Mouse (Mus musculus) embryonic facial prominence, embryonic 10.5 days (tissue): ENCODE data around the gene 0610009B22Rik. TPM values are rescaled to one million over a fixed set of nuclear protein-coding genes. Genes with fewer than 3 reads are reported as not detected.
"Not testable (repeated sequence)": the region's sequence is repeated elsewhere in the genome, so short reads cannot be mapped to it uniquely, and the experiment has no call there.

ENCODE experiments used
- DNase-seq: peaks from one replicate; pipeline ENCODE4 v3.0.0-alpha.2; 2017; ENCODE audit warnings: low spot score
- H3K27ac ChIP-seq: fragments of 300-500 bp; sonication (generic); replicated peaks from 2 replicates; pipeline ENCODE4 v1.5.1; 2016; ENCODE audit warnings: mild to moderate bottlenecking
- H3K27me3 ChIP-seq: fragments of 300-500 bp; sonication (generic); replicated peaks from 2 replicates; pipeline ENCODE4 v1.6.1; 2016; ENCODE audit warnings: low read depth, mild to moderate bottlenecking; ENCODE audit not compliant: poor library complexity, severe bottlenecking
- H3K36me3 ChIP-seq: fragments of 300-500 bp; sonication (generic); replicated peaks from 2 replicates; pipeline ENCODE4 v1.6.1; 2016; ENCODE audit warnings: mild to moderate bottlenecking, moderate library complexity
- H3K4me1 ChIP-seq: fragments of 300-500 bp; sonication (generic); 2 replicates; pipeline ENCODE4 v1.6.1; 2016
- H3K4me3 ChIP-seq: fragments of 300-500 bp; sonication (generic); 2 replicates; pipeline ENCODE4 v1.5.1; 2016; ENCODE audit warnings: mild to moderate bottlenecking, moderate library complexity
- H3K9me3 ChIP-seq: fragments of 300-500 bp; sonication (generic); 2 replicates; pipeline ENCODE4 v1.6.1; 2016; ENCODE audit warnings: mild to moderate bottlenecking
- WGBS: fragments of 180-500 bp; shearing (Covaris S2); methylation state at CpG from one replicate; pipeline ENCODE4 v1.1.7; 2016; 5-methylcytosine and 5-hydroxymethylcytosine counted together
- polyA plus RNA-seq: library from polyadenylated mRNA; unstranded; fragments of >200 nt; fragmentation: Nextera tagmentation; extraction: Ambion mirVana; gene quantifications from 2 replicates; pipeline ENCODE4 v1.2.1, GENCODE M21; 2016

0610009B22Rik gene
- polyA plus RNA-seq, 1 experiment from 2014 or later, result 84.2 TPM

DNA sequence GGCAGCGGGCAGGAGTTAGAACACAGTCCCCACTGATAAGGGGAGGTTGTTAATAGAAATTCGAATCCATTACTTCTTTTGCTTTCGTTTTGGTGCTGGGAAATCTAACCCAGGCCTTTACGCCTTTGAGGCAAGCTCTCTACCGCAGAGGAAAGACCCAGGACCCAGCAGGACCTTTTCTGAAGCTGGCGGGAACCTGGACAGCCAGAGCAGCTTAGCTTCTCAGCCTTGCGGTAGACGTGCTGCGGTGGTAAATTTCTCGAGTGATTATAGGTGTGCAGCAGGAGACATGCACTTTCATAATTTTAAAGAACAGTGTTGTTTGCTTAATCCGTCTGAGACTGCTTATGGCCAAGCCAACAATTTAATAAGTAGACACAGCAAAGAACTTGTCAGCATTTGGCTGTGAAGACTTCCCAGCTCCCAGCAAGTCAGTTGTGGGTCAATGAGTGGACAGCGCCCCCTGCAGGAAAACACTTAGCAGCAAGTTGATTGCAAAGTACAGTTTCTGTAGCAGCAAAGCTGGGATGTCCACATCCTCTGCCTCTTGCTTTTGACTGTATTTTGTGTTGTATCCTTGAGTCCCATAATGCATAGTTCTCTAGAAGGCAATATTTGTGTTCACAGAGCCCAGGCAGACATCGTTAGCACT, 7.2 kb downstream of the 0610009B22Rik start:
- DNase-seq, result peak; percentile 88
- no peak overlapping the region; the same call in 1 of the 2 replicates for H3K27ac ChIP-seq
- peaks cover 15% of the 10 kb centered on the region for H3K36me3 ChIP-seq
- H3K27me3 ChIP-seq, result no peaks in the 10 kb centered on the region
- no peak overlapping the region for H3K4me3 ChIP-seq
- 36% methylated on average over 13 of the region's 13 CpGs for WGBS
- peaks cover 8% of the 10 kb centered on the region; the same call in 1 of the 2 replicates for H3K4me1 ChIP-seq
- H3K9me3 ChIP-seq, result no peaks in the 10 kb centered on the region

DNA sequence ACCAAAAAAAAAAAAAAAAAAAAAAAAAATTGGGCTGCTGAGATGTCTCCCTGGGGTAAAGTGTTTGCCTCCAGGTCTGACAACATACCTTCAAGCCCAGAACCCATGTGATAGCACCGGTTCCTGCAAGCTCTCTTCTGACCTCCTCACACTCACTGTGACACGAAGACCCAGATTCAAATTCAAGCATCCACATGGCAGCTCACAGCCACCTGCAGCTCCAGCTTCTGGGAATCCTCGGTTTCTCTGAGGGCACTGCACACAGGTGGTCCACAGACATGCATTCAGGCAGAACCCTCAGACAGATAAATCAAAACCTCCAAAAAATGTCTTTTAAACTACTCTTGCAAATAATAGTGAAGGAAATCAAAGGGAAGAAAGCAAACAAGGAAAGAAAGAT, 9.2 kb downstream of the 0610009B22Rik start:
- DNase-seq, result no peak
- 76% methylated on average over 3 of the region's 3 CpGs for WGBS
- Histone ChIP-seq H3K4me3 (no peak overlapping the region), H3K27me3 (no peaks in the 10 kb centered on the region), H3K27ac (no peak overlapping the region), H3K4me1 (peaks cover 8% of the 10 kb centered on the region; the same call in 1 of the 2 replicates), H3K9me3 (no peaks in the 10 kb centered on the region), H3K36me3 (peaks cover under 1% of the 10 kb centered on the region; the same call in 1 of the 2 replicates)

DNA sequence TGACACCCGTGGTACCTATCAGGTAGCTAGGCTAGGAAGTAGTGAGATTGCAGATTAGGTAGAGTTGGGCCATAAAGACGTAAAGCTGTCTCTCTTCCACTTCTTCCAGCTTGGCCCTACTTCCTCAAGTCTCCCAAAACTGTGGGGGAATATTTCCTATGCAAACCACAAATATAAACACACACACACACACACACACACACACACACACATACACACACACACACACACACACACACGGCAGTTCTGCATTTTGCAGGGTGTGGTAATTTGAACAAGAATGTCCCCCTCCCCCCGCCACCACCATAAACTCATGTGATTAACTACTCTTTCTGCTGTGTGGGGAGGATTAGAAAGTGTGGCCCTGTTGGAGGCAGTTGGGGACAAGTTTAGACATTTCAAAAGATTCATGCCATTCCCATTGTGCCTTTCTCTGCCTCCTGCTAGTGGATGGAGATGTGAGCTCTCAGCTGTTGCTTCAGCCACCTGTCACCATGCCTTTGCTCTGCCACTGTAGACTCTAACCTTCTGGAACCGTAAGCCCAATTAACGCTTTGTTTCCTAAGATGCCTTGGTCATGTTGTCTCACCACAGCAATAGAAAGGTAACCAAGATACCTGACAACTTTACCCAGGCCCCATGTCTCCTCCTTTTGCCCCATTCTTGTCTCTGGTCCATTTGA, 10.8 kb downstream of the 0610009B22Rik start:
- no peaks in the 10 kb centered on the region for H3K36me3 ChIP-seq
- no peak overlapping the region for H3K27ac ChIP-seq
- 81% methylated on average over 6 of the region's 6 CpGs for WGBS
- no peaks in the 10 kb centered on the region for H3K27me3 ChIP-seq
- no peak for DNase-seq
- H3K4me1 ChIP-seq, result peaks cover 8% of the 10 kb centered on the region; the same call in 1 of the 2 replicates
- no peak overlapping the region for H3K4me3 ChIP-seq
- H3K9me3 ChIP-seq, result no peaks in the 10 kb centered on the region

GRCm38 (mm10) chr11:51675386-51675785, 13.3 kb downstream of the 0610009B22Rik start:
- H3K4me1 ChIP-seq, result no peaks in the 10 kb centered on the region
- no peak overlapping the region for H3K4me3 ChIP-seq
- no peak for DNase-seq
- H3K27me3 ChIP-seq, result no peaks in the 10 kb centered on the region
- no peaks in the 10 kb centered on the region for H3K9me3 ChIP-seq
- H3K36me3 ChIP-seq, result no peaks in the 10 kb centered on the region
- 75% methylated on average over 5 of the region's 5 CpGs for WGBS
- H3K27ac ChIP-seq, result no peak overlapping the region

GRCm38 (mm10) chr11:51673291-51673690, 15.4 kb downstream of the 0610009B22Rik start:
- Histone ChIP-seq H3K4me3 (no peak overlapping the region), H3K9me3 (no peaks in the 10 kb centered on the region), H3K36me3 (no peaks in the 10 kb centered on the region), H3K27me3 (no peaks in the 10 kb centered on the region), H3K4me1 (no peaks in the 10 kb centered on the region), H3K27ac (no peak overlapping the region)
- no peak for DNase-seq
- 82% methylated on average over 9 of the region's 9 CpGs for WGBS

- no peak for DNase-seq
- Histone ChIP-seq H3K4me1 (no peaks in the 10 kb centered on the region), H3K27me3 (no peaks in the 10 kb centered on the region), H3K27ac (no peak overlapping the region), H3K4me3 (no peak overlapping the region), H3K36me3 (no peaks in the 10 kb centered on the region), H3K9me3 (no peaks in the 10 kb centered on the region)
- 71% methylated on average over 2 of the region's 2 CpGs for WGBS
Measured at GRCm38 (mm10) chr11:51671376-51671775, 17.3 kb downstream of the 0610009B22Rik start.

GRCm38 (mm10) chr11:51670846-51671245, 17.8 kb downstream of the 0610009B22Rik start:
- Histone ChIP-seq H3K9me3 (no peaks in the 10 kb centered on the region), H3K27ac (no peak overlapping the region), H3K4me3 (no peak overlapping the region), H3K4me1 (no peaks in the 10 kb centered on the region), H3K27me3 (no peaks in the 10 kb centered on the region), H3K36me3 (no peaks in the 10 kb centered on the region)
- WGBS, result 95% methylated on average over 7 of the region's 7 CpGs
- DNase-seq, result no peak

- H3K4me3 ChIP-seq, H3K36me3 ChIP-seq, H3K27me3 ChIP-seq, H3K9me3 ChIP-seq, H3K27ac ChIP-seq, H3K4me1 ChIP-seq, DNase-seq: not testable (repeated sequence)
- WGBS, result 95% methylated on average over 7 of the region's 7 CpGs
Measured at GRCm38 (mm10) chr11:51664747-51665146, 23.9 kb downstream of the 0610009B22Rik start.

- no peak overlapping the region for H3K27ac ChIP-seq
- no peaks in the 10 kb centered on the region for H3K36me3 ChIP-seq
- 81% methylated on average over 7 of the region's 7 CpGs for WGBS
- DNase-seq, result no peak
- H3K4me1 ChIP-seq, result peaks cover 12% of the 10 kb centered on the region
- H3K9me3 ChIP-seq, result no peaks in the 10 kb centered on the region
- no peak overlapping the region for H3K4me3 ChIP-seq
- H3K27me3 ChIP-seq, result no peaks in the 10 kb centered on the region
Measured at GRCm38 (mm10) chr11:51662632-51663031, 26.0 kb downstream of the 0610009B22Rik start.

- Histone ChIP-seq H3K27me3 (no peaks in the 10 kb centered on the region), H3K36me3 (no peaks in the 10 kb centered on the region), H3K27ac (no peak overlapping the region), H3K4me3 (no peak overlapping the region), H3K4me1 (peaks cover 17% of the 10 kb centered on the region), H3K9me3 (no peaks in the 10 kb centered on the region)
- WGBS, result 86% methylated on average over 16 of the region's 16 CpGs
- no peak for DNase-seq
Measured at GRCm38 (mm10) chr11:51661867-51662365, 26.8 kb downstream of the 0610009B22Rik start.

DNA sequence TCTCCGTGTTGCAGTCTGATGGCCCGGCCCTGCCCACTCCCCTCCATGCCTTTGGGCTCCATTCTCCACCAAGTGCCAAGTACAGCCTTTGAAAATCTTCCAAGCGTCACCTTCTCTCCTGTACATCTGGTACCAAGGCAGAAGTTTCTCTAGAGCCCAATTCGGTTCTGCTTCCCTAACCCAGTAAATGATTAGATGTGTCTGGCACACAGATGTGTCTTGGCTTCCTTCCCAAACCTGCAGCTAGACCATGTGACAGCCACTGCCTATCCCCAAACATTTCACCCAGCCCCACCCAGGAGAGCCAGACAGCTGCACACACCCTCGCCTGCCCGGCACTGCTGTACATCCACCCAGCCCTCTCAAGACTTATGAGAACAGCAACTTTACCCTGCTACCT, 30.0 kb downstream of the 0610009B22Rik start:
- no peaks in the 10 kb centered on the region for H3K36me3 ChIP-seq
- no peak for DNase-seq
- peaks cover 20% of the 10 kb centered on the region for H3K4me1 ChIP-seq
- WGBS, result 79% methylated on average over 6 of the region's 6 CpGs
- H3K27me3 ChIP-seq, result no peaks in the 10 kb centered on the region
- no peak overlapping the region for H3K4me3 ChIP-seq
- no peaks in the 10 kb centered on the region for H3K9me3 ChIP-seq
- no peak overlapping the region for H3K27ac ChIP-seq

DNA sequence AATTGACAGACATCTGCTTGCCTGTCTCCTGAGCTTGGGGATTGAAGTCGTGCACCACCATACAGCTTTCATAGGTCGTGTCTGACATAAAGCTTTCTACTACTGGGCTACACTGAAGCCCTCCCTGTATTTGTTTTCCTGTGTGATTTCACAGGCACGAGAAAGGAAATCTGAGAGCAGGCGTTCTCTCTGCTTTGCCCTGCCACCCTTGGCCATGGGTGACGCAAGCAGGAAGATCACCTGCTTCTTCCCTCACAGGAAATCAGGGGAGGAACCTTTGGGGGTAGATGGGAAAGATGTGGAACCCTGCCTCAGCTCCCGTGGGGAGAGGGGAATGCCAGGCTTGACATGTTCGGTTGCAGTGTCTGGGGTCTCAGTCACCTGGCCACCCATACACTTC, 30.4 kb downstream of the 0610009B22Rik start:
- no peaks in the 10 kb centered on the region for H3K36me3 ChIP-seq
- WGBS, result 67% methylated on average over 7 of the region's 7 CpGs
- H3K27ac ChIP-seq, result no peak overlapping the region
- DNase-seq, result no peak
- H3K27me3 ChIP-seq, result no peaks in the 10 kb centered on the region
- no peak overlapping the region for H3K4me3 ChIP-seq
- no peaks in the 10 kb centered on the region for H3K9me3 ChIP-seq
- H3K4me1 ChIP-seq, result peaks cover 20% of the 10 kb centered on the region
